Mouse (Mus musculus): Measurements from ENCODE around the gene Slfn2.

Gene Slfn2

DNA sequence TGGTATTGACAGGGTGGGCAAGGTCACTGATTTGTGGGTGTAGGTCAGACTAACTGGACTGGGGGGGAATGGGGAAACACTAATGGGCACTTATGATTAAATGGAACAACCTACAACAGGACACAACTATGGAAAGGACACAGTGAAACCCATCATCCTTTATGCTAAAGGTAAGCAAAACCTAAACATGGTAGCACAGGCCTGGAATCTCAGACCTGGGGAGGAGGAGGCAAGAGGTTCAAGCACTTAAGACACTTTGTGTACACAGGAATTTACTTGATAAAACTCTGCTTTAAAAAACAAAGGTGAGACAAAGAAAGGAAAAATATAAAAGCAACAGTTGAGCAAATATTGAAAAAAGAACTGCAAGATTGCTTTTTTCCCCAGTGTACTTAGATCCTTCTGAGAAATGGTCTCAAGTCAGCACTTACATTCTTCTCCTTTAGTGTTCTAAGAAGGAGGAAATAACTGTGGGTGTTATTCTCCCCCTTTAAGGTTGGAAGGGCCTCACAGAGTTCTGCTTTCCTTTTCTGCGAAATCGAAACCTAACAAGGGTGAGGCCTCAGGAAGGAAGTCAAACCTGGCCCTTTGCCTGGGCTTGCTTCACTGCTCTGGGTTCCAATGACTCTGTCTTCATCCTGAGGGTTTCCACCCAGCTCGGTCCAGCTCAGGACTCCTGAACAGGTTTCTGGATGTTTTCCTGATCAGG lies 13.0 kb downstream of the Slfn2 start:
- peak; percentile 29 for DNase-seq

GRCm38 (mm10) chr11:83078423-83079140 lies 13.7 kb downstream of the Slfn2 start:
- DNase-seq = no peak

DNA sequence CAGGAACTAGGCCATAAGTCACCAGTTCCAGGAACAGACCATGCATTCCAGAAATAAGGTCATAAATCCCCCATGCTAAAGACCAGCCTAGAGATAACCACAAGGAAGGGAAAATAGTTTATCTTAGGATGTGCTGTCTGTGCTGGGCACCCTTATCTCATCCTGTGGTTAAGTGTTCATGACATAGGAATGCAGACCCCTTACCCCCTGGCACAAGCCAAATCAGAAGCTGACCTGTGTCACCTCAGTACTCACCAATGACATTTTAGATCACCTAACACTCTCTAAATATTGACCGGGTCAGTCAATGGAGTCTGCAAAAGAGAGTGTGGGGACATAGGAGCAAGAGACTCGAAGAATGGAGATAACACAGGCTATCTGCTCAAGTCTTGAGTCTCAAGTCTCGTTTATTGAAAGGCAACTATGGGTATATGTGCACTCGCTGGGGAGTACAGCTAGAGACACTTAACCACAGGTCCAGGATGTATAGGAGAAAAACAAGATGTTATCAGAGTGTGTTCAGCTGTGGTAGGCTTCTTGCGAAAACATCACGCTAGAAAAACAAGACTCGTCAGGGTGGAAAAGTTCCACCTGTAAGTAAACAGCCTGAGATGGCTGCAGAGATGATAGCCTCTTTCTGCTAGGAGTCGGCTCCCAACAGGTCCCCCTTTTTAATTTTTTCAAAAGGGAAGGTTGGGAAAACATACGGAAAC lies 14.7 kb downstream of the Slfn2 start:
- DNase-seq = no peak

- no peak for DNase-seq
Measured at GRCm38 (mm10) chr11:83082741-83083473, 18.0 kb downstream of the Slfn2 start.

DNA sequence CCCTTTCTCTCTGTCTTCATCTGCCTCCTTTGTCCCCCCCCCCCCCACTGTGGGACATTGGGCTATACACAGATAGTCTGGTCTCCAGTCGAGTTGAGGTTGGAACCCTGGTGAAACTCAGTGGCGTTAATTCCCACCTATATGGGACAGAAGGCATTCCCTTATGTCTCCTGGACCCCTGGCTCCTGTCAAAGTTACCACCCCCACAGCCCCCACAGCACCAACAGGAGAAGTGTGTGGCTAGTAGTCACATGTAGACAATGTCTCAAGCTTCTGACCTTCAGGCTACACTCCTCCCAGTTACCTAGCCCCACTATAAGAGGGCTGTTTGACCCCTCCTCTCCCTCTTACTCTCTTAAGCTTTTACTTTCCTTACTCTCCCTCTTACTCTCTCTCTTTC lies 19.2 kb downstream of the Slfn2 start:
- DNase-seq = no peak

GRCm38 (mm10) chr11:83084761-83085160 lies 19.8 kb downstream of the Slfn2 start:
- no peak for DNase-seq

- peak; percentile 9 for DNase-seq
Measured at GRCm38 (mm10) chr11:83115138-83115537, 50.2 kb downstream of the Slfn2 start.

DNA sequence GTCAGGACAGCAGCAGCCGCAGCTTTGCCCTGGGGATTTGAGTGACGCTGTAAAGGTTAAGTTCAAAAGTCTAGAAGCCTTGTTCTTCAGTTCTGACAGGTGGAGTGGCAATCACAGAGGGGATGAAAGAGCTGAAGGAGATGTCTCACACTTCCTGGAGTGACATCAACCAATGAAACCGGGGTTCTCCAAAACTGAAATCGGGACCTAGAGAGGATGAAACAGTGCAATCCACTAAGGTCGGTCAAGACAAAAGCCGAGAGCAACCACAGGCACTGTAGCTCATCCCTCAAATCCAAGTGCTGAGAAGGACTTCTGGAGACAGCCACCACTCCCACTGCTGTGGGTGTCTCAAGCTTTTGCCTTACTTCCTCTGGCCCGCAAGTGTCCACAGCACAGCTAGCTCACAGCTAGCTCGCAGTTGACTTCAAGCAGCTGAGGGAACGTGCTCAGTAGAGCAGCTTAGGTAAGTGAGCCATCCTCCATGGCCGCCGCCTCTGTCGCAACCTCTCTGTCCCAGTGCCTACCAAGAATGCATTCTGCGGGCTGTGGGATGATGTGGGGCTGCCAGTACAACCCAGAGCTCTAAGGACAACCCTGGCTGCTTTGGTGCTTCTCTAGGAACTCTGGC lies 51.8 kb downstream of the Slfn2 start, which contains the start of gene Slfn1:
TSS of gene Slfn1 (plus strand) at position 253 of the 631 bp plus-strand sequence.
- DNase-seq = no peak

- DNase-seq = no peak
Measured at GRCm38 (mm10) chr11:83118056-83118455, 53.1 kb downstream of the Slfn2 start.
